Mouse (Mus musculus) olfactory bulb, adult 2 months (tissue): ENCODE measurements around the gene Pms1. TPM values are rescaled to one million over a fixed set of nuclear protein-coding genes. Genes with fewer than 3 reads are reported as not detected.
A peak's percentile ranks its signal among the peaks of the same experiment; 100 is the strongest.
"Not testable (repeated sequence)": the region's sequence is repeated elsewhere in the genome, so short reads cannot be mapped to it uniquely, and the experiment has no call there.

Experiments
- H3K27ac ChIP-seq: fragments of 200-500 bp; 2 replicates; pipeline ENCODE4 v1.5.1; 2012; ENCODE audit warnings: low read depth, low read length; ENCODE audit not compliant: insufficient read depth
- H3K4me1 ChIP-seq: fragments of 200-500 bp; 2 replicates; pipeline ENCODE4 v1.6.1; 2012; ENCODE audit warnings: low read length; ENCODE audit not compliant: control insufficient read depth, insufficient read depth
- H3K4me3 ChIP-seq: fragments of 200-500 bp; 2 replicates; pipeline ENCODE4 v1.5.1; 2012; ENCODE audit warnings: mild to moderate bottlenecking, low read depth, low read length, moderate library complexity; ENCODE audit not compliant: insufficient read depth
- CTCF ChIP-seq: fragments of 200-500 bp; IDR thresholded peaks from 2 replicates; pipeline ENCODE4 v1.5.1; 2012; ENCODE audit warnings: low read depth, mild to moderate bottlenecking, low read length, moderate library complexity; ENCODE audit not compliant: insufficient read depth
- POLR2A ChIP-seq: fragments of 200-500 bp; IDR thresholded peaks from 2 replicates; pipeline ENCODE4 v1.6.1; 2012; ENCODE audit warnings: mild to moderate bottlenecking, low read depth, low read length, moderate library complexity; ENCODE audit not compliant: insufficient read depth
- WGBS: fragments of 180-500 bp; shearing (Covaris S2); methylation state at CpG from one replicate; pipeline ENCODE4 v1.1.7; 2018; 5-methylcytosine and 5-hydroxymethylcytosine counted together
- polyA plus RNA-seq: library from polyadenylated mRNA; stranded (reverse); fragments of >200 nt; gene quantifications from 2 replicates; pipeline ENCODE4 v1.2.4, GENCODE M21; 2012; ENCODE audit warnings: low replicate concordance; ENCODE audit not compliant: missing spikeins, insufficient read depth, insufficient read length

Pms1 gene
- polyA plus RNA-seq, 1 experiment = not detected

DNA sequence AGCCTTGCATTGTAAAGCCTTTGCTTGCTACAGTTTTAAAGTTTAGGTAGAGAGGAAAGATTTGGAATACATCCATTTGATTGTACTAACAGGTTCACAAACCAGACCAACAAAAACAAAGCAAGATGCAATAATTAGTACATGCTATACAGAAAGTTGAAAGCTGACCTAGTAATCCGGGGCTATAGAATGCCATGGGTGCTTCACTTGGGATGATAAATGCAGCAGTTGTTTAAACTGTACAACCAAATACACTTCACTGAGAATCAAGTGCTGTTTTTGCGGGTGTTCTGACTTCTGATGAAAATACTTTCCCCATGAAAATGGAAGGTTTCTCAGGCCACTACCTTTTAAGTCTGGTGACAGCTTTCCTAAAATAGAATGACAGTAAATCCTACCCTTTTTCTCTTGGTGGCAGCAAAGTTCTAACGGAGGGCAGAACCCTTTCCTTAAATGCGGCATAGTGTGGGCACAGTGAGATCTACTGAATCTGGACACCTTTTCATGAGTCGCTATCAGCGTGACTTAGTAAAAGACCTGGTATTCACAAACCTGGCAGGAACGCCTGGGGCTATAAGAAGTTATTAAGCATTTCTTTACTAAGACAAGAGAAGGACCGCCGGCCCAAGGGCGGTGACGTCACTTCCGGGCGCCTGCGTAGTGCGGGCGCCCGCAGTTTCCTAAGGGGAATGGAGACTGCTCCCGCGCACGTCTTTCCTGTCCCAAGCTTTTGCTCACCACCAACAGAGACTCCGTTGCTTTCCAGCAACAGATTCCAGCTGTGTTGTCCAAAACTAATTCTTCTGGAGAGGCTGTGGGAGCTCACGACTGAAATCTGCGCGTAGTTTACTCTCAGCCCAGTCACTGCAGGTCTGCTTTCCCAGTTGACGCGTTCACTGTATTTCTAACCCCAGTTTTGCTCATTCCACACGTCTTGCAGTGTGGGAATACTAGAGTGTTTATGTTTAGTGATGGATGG is 16.5 kb upstream of the Pms1 start, which contains the start of gene Osgepl1:
Gene Osgepl1, plus strand, starts transcription at position 636 of the 979 bp plus-strand sequence.
- TF ChIP-seq CTCF (no peak), POLR2A (peak; percentile 93)
- WGBS = 1% methylated on average over 27 of the region's 27 CpGs

DNA sequence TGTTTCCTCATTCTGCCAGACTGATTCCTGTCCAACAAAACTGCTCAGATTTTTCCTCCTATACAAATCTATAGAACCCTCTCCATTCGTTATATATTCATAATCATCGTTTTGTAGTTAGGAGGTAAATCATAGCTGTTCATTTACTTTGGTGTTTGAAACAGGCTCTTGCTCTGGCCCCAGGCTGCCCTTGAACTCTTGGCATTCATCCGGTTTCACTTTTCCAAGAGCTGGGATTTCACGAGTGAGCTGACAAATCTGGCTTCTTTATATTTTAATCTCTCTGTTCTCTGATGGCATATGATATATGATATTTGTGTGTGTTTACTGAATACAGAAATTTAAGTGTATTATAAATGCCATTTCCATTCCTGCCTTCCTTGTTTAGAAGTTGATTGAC is 3.7 kb upstream of the Pms1 start:
- H3K4me3 ChIP-seq = no peak overlapping the region
- no peak overlapping the region for H3K27ac ChIP-seq
- 87% methylated on average over 4 of the region's 4 CpGs for WGBS
- no peak for TF ChIP-seq CTCF
- TF ChIP-seq POLR2A = no peak
- no peaks in the 10 kb centered on the region for H3K4me1 ChIP-seq

More for the DNA sequence above, 16.5 kb upstream of the Pms1 start, which contains the start of gene Osgepl1:
- peak within 1 kb of the TSS; percentile 79 for H3K4me3 ChIP-seq
- peak within 1 kb of the TSS; percentile 90 for H3K27ac ChIP-seq
- no peaks in the 10 kb centered on the region for H3K4me1 ChIP-seq

GRCm38 (mm10) chr1:53291197-53291596 is 5.6 kb downstream of the Pms1 start:
- Histone ChIP-seq H3K27ac (no peak overlapping the region), H3K4me3 (no peak overlapping the region), H3K4me1 (no peaks in the 10 kb centered on the region)
- no peak for TF ChIP-seq CTCF
- 82% methylated on average over 3 of the region's 3 CpGs for WGBS

- Histone ChIP-seq H3K27ac (no peak overlapping the region), H3K4me3 (no peak overlapping the region), H3K4me1 (no peaks in the 10 kb centered on the region)
- TF ChIP-seq CTCF (no peak), POLR2A (no peak)
Measured at GRCm38 (mm10) chr1:53272646-53273045, 24.2 kb downstream of the Pms1 start.

DNA sequence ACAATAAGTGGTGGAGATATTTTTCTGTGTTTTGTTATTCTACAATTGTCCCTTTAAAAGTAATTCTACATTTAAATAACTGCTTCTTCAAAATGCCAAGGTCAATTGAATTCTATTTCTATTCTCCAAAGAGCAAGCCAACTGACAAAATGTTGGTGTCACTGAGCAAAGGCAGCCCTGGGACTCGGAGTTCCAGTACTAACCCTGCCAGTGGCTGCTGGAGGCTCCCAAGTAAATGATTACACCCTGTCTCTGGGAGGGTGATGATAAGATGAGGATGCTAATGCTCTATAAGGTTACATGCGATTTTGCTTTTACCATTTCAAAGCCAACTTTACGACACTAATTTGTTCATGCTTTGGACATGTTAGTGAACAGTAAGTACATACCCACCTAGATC is 26.9 kb downstream of the Pms1 start:
- Histone ChIP-seq H3K27ac (no peak overlapping the region), H3K4me3 (no peak overlapping the region), H3K4me1 (no peaks in the 10 kb centered on the region)
- no peak for TF ChIP-seq CTCF
- 73% methylated on average over 3 of the region's 3 CpGs for WGBS

GRCm38 (mm10) chr1:53264958-53265612 is 31.7 kb downstream of the Pms1 start:
- H3K27ac ChIP-seq, H3K4me1 ChIP-seq, H3K4me3 ChIP-seq: not testable (repeated sequence)

GRCm38 (mm10) chr1:53226063-53226462 is 70.8 kb downstream of the Pms1 start:
- Histone ChIP-seq H3K4me1 (no peaks in the 10 kb centered on the region), H3K4me3 (no peak overlapping the region), H3K27ac (no peak overlapping the region)
- TF ChIP-seq POLR2A (no peak), CTCF (no peak)
- WGBS = 69% methylated on average over 1 of the region's 1 CpGs

GRCm38 (mm10) chr1:53225616-53226015 is 71.2 kb downstream of the Pms1 start:
- TF ChIP-seq POLR2A (no peak), CTCF (no peak)
- 82% methylated on average over 3 of the region's 3 CpGs for WGBS
- Histone ChIP-seq H3K4me1 (no peaks in the 10 kb centered on the region), H3K4me3 (no peak overlapping the region), H3K27ac (no peak overlapping the region)

- WGBS = 50% methylated on average over 1 of the region's 1 CpGs
- Histone ChIP-seq H3K4me3 (no peak overlapping the region), H3K27ac (no peak overlapping the region), H3K4me1 (no peaks in the 10 kb centered on the region)
- TF ChIP-seq POLR2A = no peak
- no peak for TF ChIP-seq CTCF
Measured at GRCm38 (mm10) chr1:53224775-53225174, 72.0 kb downstream of the Pms1 start.
